8 mouse cellular contexts compared by ENCODE assay signal in the genomic region with DNA sequence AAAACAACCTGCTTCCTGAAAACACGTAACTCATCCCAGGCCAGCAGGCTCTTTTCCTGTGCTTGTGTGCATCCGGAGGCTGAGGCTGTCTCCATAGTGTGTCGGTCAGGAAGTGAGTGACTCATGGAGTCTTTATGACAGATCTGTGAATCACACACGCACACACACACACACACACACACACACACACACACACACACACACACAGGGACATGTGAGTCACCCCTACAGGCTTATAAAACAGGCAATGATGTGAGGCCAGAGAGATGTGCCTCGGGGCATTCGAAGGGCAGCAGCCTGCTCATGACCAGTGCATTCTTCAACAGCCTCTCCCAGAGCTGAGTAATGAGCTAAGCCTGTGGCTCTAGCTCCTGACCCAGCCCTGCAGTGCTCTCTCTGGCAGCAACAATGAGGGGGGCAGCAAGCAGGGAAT.
DNase-seq lines count a peak whose midpoint lies in the region; ATAC-seq lines count a peak whose summit lies in the region.

No protein-coding gene starts in this region.

- DNase-seq in 416B (ENCODE audit: low read depth) (peak; percentile 99), NIH3T3 (ENCODE audit: low read depth) (peak; percentile 97)
- peak; percentile 26 to 68 for DNase-seq in heart, adult 18-20 months
- peak; percentile 60 for DNase-seq in kidney, adult 9 months
- DNase-seq in gastrocnemius, postnatal 10 days = no peak
- DNase-seq in cerebellum, adult 8-10 months = no peak

- ATAC-seq in monocyte, adult 5-6 weeks (replicated peaks; ENCODE audit: insufficient number of reproducible peaks, low FRiP score, low TSS enrichment, poor library complexity, severe bottlenecking) = 0 out of 2 replicates have a peak, but pooled peaks have one; percentile 27
- ATAC-seq in erythroid progenitor cell, adult 5-6 weeks (replicated peaks; ENCODE audit: low FRiP score, poor library complexity, severe bottlenecking) = no peak

Comparison
In these comparisons a context has a peak if more than half of its experiments do, and no peak if none do; other contexts are left out.
1. DNase-seq: peak in 416B (single experiment), NIH3T3 (single experiment), heart, adult 18-20 months (2 of 2) and kidney, adult 9 months (single experiment); none in gastrocnemius, postnatal 10 days (single experiment) and cerebellum, adult 8-10 months (single experiment).